Comparison of ENCODE assay signal across 32 mouse cellular contexts in the genomic region with DNA sequence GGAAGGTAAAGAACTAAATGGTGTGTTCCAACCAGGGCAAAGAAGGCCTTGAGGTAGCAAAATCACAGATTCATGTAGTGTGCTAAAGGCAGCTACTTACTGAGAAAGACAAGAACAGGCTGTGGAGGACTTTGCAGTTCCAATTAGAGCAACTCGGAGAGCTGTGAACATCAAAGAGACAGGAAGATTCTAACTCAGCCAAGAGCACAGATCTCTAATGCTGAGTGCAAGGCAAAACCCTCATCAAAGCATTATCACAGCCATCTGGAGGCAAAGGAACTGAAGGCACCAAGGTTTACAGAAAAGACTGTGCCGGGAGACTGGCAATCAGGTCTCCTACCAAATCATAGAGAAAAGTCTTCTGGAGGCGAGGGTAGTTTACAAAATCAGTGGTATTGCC.
A peak's percentile ranks its signal among the peaks of the same experiment; 100 is the strongest.
DNase-seq lines count a peak whose midpoint lies in the region; ATAC-seq lines count a peak whose summit lies in the region.
"Had no signal": no experiment of that assay in that cellular context is flagged by ENCODE, and none has a peak within 500 bp of the region (broad histone marks: within the 10 kb centered on the region; RNA-seq: fewer than 3 reads in every experiment).

No protein-coding gene starts in this region.

- H3K4me1 ChIP-seq in forebrain, embryonic 13.5 days: no peaks in the 10 kb centered on the region
- no peaks in the 10 kb centered on the region for H3K4me1 ChIP-seq in forebrain, embryonic 10.5 days
- H3K4me1 ChIP-seq: embryonic facial prominence, embryonic 12.5 days; heart, embryonic 10.5 days; heart, embryonic 15.5 days; hindbrain, embryonic 13.5 days; limb, embryonic 12.5 days; liver, embryonic 15.5 days; midbrain, embryonic 15.5 days; neural tube, embryonic 12.5 days had no signal

- H3K4me3 ChIP-seq in forebrain, embryonic 13.5 days: no peak overlapping the region
- H3K4me3 ChIP-seq in forebrain, embryonic 10.5 days: no peak overlapping the region
- H3K4me3 ChIP-seq: embryonic facial prominence, embryonic 12.5 days; heart, embryonic 10.5 days; heart, embryonic 15.5 days; hindbrain, embryonic 13.5 days; limb, embryonic 12.5 days; liver, embryonic 15.5 days; midbrain, embryonic 15.5 days; neural tube, embryonic 12.5 days had no signal

- DNase-seq in forebrain, embryonic 10.5 days (ENCODE audit: extremely low spot score, low spot score): no peak
- peak; percentile 19 to 37 for DNase-seq in frontal cortex, postnatal 36 days (ENCODE audit: low spot score in 2 of 2)
- DNase-seq in frontal cortex, postnatal 14 days (ENCODE audit: low spot score in 2 of 2): no peak
- DNase-seq in thymus, postnatal 0 days (ENCODE audit: low spot score): peak; percentile 23
- DNase-seq in thymus, adult 18-20 months: no peak
- DNase-seq in telencephalon, adult 2 months (ENCODE audit: low read depth, low spot score): peak; percentile 38
- no peak for DNase-seq in adrenal gland, postnatal 4 days (ENCODE audit: low spot score in 2 of 2)
- DNase-seq: adrenal gland, adult 2 months; adrenal gland, postnatal 36 days; cerebellum, adult 11 months; cerebellum, adult 9-10 months; cerebellum, postnatal 36 days; embryo, embryonic 11 days; gastrocnemius, postnatal 10 days; heart, postnatal 36 days; kidney, adult 9 months; kidney, postnatal 10 days; layer of hippocampus, adult 9-11 months; lung, embryonic 14.5 days; lung, postnatal 14 days; thymus, postnatal 25 days had no signal

- no peaks in the 10 kb centered on the region for H3K36me3 ChIP-seq in forebrain, embryonic 13.5 days (ENCODE audit: poor library complexity, severe bottlenecking)
- H3K36me3 ChIP-seq in forebrain, embryonic 10.5 days (replicated peaks): no peaks in the 10 kb centered on the region
- H3K36me3 ChIP-seq: embryonic facial prominence, embryonic 12.5 days; heart, embryonic 10.5 days; heart, embryonic 15.5 days; hindbrain, embryonic 13.5 days; limb, embryonic 12.5 days; liver, embryonic 15.5 days; midbrain, embryonic 15.5 days; neural tube, embryonic 12.5 days had no signal

- H3K27me3 ChIP-seq in forebrain, embryonic 13.5 days: no peaks in the 10 kb centered on the region
- no peaks in the 10 kb centered on the region for H3K27me3 ChIP-seq in forebrain, embryonic 10.5 days (ENCODE audit: poor library complexity, severe bottlenecking)
- H3K27me3 ChIP-seq: embryonic facial prominence, embryonic 12.5 days; heart, embryonic 15.5 days; hindbrain, embryonic 13.5 days; limb, embryonic 12.5 days; liver, embryonic 15.5 days; midbrain, embryonic 15.5 days; neural tube, embryonic 12.5 days had no signal

- no peaks in the 10 kb centered on the region for H3K9me3 ChIP-seq in forebrain, embryonic 13.5 days (replicated peaks)
- no peaks in the 10 kb centered on the region for H3K9me3 ChIP-seq in forebrain, embryonic 10.5 days
- H3K9me3 ChIP-seq: embryonic facial prominence, embryonic 12.5 days; heart, embryonic 10.5 days; heart, embryonic 15.5 days; hindbrain, embryonic 13.5 days; limb, embryonic 12.5 days; liver, embryonic 15.5 days; midbrain, embryonic 15.5 days; neural tube, embryonic 12.5 days had no signal

- no peak overlapping the region for H3K9ac ChIP-seq in forebrain, embryonic 13.5 days
- H3K9ac ChIP-seq: embryonic facial prominence, embryonic 12.5 days; heart, embryonic 15.5 days; hindbrain, embryonic 13.5 days; limb, embryonic 12.5 days; liver, embryonic 15.5 days; lung, embryonic 14.5 days; midbrain, embryonic 15.5 days; neural tube, embryonic 12.5 days had no signal

- peak; percentile 59; the same call in 1 of the 2 replicates for ATAC-seq in forebrain, embryonic 13.5 days
- ATAC-seq: activated CD4-positive, CD25-positive, alpha-beta regulatory T cell, adult 4 months; intestine, postnatal 0 days; midbrain, embryonic 15.5 days had no signal

- H3K4me2 ChIP-seq in forebrain, embryonic 13.5 days: no peak overlapping the region
- H3K4me2 ChIP-seq: embryonic facial prominence, embryonic 12.5 days; heart, embryonic 15.5 days; hindbrain, embryonic 13.5 days; limb, embryonic 12.5 days; liver, embryonic 15.5 days; lung, embryonic 14.5 days; midbrain, embryonic 15.5 days; neural tube, embryonic 12.5 days had no signal

- H3K27ac ChIP-seq in forebrain, embryonic 13.5 days: no peak overlapping the region
- H3K27ac ChIP-seq in forebrain, embryonic 10.5 days: no peak overlapping the region
- H3K27ac ChIP-seq: embryonic facial prominence, embryonic 12.5 days; heart, embryonic 10.5 days; heart, embryonic 15.5 days; hindbrain, embryonic 13.5 days; limb, embryonic 12.5 days; liver, embryonic 15.5 days; midbrain, embryonic 15.5 days; neural tube, embryonic 12.5 days had no signal

- 79% methylated on average over 3 of the region's 3 CpGs for WGBS in forebrain, embryonic 13.5 days
- WGBS in forebrain, embryonic 10.5 days: 88% methylated on average over 3 of the region's 3 CpGs

Comparison
In these comparisons a context has a peak if more than half of its experiments do, and no peak if none do; other contexts are left out.
1. DNase-seq: peak in frontal cortex, postnatal 36 days (2 of 2), thymus, postnatal 0 days (single experiment) and telencephalon, adult 2 months (single experiment); none in forebrain, embryonic 10.5 days (single experiment), frontal cortex, postnatal 14 days (0 of 2), thymus, adult 18-20 months (0 of 2) and adrenal gland, postnatal 4 days (0 of 2).